Mouse (Mus musculus): ENCODE results near the gene Tmem131l.
"Not testable (repeated sequence)": the region's sequence is repeated elsewhere in the genome, so short reads cannot be mapped to it uniquely, and the experiment has no call there.

The Tmem131l gene

DNA sequence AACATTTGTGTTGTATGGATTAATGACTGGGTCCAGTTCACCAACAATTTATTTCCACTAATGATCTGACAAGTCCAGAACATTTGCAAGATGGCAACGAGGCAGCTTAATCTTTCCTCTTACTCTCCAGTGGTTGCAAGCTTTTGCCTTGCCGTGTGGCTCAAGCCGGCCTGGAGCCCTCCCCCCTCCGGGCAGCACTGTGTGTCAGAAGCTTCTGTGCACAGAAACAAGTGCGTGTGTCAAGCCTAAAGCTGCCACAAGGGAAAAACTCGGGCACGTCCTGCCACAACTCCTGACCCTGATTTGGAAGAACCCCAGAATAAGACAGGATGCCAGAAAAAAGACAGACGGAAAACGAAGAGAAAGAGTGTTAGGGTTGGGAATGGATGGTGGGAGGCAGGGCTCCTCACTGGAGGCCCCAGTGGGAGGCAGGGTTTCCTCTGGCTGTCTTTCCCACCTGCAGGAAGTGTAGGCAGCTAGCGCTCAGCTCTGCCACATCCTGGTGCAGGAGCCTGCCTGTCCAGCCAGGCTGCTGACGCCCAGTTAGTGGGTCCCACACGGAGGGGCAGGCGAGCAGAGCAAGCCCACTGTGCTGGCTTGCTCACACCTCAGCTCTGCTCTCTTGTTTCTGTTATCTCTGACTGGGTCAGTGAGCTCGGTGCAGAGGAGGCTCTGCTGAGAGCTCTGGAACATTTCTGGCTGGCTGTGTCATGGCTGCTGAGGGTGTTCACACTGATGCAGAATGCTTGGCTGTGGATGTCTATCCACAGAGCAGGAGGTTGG lies 135.6 kb downstream of the Tmem131l start:
- no peak for DNase-seq

DNA sequence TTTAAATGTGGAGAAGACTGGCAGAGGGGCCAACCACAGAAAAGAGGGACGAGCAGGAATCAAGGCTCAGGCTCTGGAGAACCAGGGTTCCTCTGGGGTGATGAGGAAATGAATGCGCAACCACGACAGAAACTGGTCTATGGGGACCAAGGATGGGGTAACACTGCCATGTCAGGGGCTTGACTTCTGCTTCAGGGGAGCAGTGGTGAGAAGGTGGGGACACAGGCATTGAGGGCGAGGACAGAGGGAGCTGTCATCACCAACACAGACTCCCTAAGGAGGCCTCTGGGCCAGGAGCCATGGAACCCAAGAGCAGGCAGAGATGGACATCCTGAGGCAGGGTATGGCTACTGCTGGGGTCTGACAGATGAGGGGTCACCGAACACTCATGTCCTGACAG lies 137.0 kb downstream of the Tmem131l start:
- DNase-seq, result no peak

DNA sequence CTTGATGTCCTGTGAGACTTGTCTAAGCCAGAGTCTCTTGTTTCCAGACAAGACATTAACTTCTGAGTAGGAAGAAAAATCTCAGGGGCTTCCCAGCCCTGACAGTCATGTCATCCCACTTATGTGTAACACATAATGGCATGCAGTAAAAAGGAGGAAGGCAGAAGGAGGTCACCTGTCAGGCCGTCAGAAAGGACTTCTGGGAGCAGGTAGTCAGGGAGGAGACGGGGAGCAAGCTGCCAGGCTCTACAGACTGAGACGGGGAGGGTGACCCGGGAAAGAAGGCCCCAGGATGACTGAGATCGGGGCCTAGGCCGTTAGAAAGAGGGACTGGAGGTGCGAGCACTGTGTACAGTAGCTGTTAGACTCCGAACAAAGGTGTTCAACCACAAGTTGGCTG lies 137.5 kb downstream of the Tmem131l start:
- no peak for DNase-seq

DNA sequence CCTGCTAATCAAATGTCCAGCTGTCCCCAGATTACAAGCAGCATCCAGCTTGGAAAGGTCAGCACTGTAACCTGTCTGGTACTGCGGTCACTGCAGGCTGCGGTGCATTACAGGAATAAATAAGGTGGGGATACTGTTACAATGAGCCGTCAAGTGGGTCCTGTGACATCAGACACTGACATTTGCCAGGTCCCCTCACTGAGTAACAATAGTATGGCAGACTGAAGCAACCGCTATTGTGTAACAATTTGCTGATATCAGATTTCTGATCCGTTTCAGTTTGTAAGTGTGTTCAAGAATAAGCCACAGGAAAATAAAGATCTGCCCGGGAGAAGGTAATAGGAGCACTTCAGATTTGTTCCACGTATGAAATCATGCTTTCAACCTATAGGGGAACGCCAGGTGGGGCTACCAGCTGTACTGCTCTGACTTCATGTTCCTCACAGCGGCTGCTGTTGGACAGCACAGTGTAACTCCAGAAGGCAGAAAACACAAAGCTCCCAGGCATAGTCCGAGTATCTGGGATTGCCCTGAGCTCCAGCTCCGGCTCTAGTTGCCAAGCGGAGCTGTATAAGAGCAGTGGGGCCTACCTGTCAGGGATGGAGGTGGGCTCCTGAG lies 139.1 kb downstream of the Tmem131l start:
- DNase-seq, result no peak

DNA sequence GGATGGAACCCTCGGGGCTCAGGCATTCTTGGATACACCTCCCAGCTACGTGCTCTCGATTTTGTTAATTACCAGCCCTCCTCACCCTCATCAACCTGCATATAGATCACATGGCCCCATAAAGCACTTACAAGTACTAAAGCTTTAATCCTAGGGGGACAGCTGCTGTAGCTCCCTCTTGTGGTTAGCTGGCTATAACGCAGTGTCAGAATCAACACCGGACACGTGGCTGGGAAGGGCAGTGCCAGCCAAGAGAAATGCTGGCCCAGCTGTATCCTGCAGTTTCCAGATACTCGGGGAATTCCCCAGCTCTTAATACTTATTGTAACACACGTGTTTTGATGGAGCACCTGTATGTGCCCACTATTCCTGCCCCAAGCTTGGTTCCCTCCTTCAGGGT lies 140.4 kb downstream of the Tmem131l start:
- no peak for DNase-seq

DNA sequence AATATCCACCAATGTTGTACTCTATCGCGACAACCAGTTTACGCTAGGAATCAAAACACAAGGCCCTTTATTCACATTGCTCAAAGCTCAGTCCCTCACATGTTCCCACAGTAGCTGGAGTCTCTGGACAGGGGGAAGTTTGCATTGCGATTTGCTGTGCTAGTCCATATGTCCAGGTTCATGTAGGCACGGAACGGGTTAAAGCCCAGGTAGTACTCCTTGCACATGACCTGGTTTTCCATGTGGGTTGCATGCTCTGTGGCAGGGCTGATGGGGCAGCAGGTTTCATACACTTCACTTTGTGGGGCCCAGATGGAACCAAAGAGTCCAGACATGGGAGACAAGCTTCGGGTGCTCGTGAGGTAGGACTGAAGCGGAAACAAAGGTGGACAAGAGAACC lies 141.7 kb downstream of the Tmem131l start:
- DNase-seq, result no peak

DNA sequence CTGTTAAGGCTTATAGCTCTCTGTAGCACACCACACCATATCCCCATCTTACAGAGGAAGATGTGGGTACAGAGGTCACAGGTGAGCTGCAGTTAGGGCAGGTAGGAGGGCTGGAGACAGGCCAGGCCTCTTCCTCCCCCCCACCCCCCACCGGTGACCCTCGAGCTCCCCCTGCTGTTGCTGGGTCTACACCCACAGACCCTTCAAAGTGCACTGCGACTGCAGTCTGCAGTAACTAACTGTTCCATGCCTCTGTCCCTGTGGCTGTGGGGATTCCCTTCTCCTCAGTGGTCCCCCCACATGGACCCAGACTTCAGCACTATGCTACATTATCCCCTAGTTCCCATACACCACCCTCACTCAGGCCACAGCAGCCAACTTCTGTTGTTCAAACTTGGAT lies 144.2 kb downstream of the Tmem131l start:
- DNase-seq, result no peak

DNA sequence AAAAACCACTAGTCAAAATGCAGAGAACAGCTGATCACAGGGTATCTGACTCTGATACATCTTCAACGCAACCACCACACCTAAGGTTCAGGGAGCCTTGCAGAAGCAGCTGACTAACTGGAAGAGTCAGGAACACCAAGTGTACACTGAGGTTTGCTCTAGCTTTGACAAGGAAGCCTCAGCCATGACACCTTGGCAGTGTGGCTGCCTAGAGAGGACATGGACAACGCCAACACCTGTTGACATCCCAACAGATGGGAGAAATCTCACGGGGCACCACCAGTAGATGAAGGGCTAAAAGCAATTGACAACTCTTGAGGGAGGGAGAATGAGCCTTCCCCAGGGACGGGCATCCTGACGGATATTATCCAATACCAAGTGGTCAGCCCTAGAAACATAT lies 144.9 kb downstream of the Tmem131l start:
- no peak for DNase-seq

DNA sequence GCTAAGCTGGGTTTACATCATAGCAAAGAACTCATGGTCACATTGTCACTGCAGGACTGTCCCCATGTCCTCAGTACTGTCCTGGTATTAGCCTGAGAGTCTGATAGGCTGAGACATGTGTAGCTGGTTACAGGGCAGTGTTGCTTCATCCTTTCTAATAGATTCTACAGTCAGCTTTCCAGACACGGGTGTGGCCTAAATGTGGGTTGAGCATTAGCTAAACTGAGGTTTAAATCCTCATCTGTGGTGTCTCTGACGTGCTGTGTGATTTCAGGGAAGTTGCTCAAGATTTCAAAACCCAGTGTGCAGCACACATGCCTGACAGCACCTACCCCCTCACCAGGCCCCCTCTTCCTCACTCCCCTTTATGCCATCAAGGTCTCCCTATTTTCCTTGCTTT lies 154.8 kb downstream of the Tmem131l start:
- no peak for DNase-seq

DNA sequence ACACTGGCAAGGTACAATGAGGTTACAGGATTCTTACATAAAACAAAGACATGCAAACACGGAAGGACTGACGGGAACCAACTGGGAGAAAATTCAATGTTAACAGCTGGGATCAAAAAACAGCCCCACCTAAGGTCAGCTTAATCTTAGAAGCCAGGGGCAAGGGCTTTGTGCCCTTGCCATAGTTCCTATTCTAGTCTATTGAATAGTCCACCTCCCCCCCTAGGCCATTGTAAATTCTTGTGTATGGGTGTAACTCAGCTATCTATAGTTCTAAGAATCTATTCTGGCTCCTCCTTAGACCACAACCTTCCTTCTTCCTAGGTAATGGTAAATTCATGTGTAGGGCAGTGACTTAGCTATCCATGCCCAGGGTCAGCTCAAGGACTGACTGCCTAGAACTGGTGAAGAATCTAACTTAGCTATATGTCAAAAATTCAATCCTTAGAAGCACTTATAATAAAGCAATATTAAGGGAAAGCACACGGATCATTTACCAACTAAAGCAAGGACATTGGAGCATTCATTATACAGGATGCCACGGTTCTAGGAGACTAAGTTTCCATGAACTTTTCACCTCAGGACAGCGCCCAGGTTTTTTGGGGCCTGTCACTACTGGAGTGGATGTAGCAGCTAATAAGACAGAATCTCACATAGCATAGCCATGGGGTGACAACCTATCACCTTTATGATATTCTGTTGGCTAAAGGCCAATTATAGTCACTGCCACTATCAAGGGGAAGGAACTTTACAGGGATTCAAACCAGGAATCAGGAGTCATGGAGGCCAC lies 160.5 kb downstream of the Tmem131l start:
- DNase-seq, result not testable (repeated sequence)

DNA sequence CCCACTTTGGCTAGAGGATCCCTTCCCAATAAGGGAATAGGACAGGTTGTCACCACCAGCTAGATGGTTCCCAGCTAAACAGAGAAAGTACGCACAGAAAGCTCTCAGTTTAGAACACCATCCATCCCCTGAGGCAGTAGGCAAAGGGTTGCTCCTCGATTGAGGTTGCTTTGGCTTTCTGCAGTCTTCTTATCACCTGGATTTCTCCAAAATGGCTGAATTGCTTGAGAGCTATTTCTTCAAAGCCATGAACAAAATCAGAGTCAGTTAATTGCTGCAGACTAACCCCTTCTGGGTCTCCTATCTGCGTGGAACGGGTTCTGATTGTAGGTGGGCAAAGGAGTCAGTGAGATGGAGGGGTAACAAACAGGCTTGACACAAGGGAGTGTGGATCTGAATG lies 161.2 kb downstream of the Tmem131l start:
- DNase-seq, result no peak

DNA sequence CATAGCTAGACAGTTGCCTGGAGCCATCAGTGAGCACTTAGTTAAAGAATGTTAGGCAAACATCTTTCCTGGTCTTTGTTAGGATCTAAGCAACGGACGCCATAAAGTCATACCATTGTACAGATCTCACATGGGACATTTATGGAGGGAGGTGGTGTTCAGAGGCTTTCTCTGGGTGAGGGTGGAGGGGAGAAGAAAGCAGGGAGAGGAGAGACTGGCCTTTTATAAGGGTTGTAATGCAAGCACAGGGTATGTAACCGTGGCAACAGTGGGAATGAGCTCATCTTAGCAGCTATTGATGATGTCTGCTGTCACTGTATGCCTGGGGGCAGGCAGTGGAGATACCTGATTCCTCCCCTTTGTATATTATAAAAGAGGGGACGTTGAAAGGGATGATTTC lies 163.7 kb downstream of the Tmem131l start:
- no peak for DNase-seq

DNA sequence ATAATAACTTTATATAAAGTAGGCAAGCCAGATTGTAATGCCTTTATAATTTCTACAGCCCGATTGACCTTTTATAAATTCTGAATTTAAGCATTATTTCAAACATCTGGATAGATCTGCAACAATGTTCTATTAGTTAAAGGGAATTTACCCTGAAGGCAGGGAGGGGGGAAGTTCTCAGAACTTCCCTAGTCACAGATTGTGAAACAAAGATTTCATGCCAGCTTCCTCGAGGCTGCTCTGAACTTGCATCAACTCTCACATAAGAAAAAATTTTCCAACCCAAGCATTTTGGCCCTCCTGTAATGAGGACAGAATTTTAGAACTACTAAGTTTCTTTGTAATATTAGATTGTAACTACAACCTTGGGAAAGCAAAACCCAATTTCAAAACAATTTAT lies 164.9 kb downstream of the Tmem131l start:
- not testable (repeated sequence) for DNase-seq

DNA sequence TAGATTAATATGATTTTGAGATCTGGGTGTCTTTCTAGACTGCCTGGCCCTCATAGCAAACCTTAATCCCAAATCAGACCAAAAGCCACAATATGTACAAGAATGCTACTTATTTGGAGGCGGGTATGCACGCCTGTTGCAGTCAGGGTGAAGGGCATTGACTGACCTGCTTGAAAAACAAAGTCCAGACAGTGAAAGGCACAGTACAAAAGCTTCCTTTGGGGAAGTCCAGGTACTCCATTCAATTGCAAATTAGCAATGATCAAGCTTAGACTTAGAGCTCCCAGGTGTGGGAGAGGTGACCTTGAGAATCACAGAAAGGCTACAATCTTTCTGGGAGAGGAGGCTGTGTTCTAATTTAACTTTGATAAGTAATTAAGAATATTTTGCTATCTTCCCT lies 167.1 kb downstream of the Tmem131l start:
- not testable (repeated sequence) for DNase-seq

DNA sequence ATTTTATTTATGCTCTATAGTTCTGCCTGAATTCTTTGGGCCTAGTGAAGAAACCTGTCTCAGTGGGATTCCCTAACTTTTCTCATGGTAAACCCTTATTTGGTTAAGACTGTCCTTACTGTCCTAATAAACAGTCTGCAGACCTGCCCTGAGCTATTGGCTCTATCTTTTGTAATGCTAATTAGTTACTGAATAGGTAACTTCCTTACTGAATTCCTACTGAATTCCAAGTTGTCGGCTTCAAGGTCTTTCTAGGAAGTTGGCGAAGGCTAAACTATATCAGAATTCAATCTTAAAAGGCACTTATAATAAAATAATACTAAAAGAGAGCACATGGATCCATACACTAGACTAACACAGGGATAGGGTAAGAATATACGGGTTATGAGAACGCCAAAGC lies 168.0 kb downstream of the Tmem131l start:
- not testable (repeated sequence) for DNase-seq

DNA sequence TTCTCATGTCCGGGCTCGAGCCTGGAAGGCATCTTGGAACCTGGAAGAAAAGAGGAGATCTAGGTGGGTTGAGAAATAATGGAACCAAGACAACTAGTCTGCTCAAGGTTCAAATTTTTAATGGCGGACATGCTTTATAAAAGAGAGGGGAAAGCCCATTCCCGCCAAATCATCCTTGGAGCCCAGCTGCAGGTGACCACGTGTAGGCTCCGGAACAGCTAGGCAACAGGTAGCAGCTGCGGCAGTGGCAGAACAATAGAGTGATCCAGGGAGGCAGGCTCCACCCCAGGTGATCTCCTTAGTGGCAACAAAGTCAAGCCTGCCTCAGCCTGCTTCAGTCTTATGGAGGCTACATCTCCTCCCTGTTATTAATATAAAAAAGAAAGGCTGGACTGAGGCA lies 168.4 kb downstream of the Tmem131l start:
- DNase-seq, result not testable (repeated sequence)

DNA sequence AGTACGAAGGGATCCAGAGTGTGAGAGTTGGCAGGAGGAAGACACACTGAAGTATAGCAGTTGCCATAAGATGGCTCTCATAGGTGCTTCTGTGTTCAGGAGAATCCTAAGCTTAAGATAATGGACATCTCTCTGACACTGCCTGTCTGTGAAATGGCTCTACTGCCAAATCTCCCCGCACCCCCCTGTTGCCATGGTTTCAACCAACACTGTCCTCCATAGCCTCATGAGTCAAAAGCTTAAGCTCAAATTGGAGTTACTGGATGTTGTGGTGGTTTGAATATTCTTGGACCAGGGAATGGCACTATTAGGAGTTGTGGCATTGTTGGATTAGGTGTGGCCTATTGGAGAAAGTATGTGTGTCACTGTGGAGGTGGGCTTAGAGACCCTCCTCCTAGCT lies 170.2 kb downstream of the Tmem131l start:
- no peak for DNase-seq

DNA sequence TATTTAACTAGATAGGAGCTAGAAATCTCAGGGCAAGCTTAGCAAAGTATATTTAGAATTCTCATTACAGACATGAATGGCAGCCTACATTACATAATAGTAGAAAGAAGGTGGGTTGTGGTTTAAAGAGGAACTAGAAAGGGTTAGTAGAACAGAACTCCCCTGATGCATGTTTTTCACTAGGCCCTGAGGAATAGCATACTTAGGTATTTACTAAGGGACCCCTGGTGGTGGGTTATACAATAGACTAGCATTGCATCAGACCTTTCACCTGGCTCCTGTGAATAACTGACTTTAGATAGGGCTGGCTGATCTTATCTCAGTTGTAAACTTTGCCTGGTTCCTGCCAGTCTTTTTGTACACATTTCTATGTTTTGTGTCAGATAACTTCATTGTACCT lies 172.9 kb downstream of the Tmem131l start:
- DNase-seq, result not testable (repeated sequence)

DNA sequence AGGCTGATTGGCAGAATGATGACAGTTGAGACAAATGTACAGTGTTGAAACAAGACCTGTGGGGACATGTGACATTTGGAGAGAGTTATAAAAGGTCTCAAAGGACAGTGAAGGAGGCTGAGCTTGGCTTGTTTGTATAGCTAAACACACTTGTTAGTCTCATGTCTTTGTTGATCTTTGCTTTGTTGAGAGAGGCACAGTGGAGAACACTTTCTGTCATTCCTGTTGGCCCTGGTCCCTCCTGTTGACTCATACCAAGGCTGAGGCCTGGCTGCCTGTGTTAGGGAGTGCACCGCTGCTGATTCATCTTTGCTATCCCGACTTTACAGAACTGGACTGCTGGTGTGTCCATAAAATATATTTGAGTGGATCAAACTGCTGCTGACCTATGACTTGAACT lies 174.8 kb downstream of the Tmem131l start:
- DNase-seq, result no peak

DNA sequence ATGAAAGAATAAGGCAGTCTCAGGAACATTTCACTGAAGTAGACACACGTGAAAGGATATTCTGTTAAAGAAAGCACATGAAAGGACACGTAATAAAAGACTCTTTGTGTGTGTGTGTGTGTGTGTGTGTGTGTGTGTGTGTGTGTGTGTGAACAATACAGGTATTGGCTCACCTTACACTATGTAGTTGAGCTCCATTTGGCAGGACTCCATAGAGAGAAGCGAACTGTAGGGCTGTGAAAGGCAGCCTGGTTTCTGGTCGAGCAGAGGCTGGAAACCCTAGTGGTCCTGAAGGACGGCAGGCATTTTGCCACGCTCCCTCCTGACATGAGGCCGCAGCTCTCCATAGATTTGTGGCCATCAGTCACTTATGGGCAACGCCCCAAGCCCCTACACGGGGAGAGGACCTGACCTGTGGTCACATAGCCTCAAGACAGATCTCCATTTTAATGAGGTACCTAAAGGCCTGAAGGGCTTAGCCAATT lies 175.9 kb downstream of the Tmem131l start:
- no peak for DNase-seq

DNA sequence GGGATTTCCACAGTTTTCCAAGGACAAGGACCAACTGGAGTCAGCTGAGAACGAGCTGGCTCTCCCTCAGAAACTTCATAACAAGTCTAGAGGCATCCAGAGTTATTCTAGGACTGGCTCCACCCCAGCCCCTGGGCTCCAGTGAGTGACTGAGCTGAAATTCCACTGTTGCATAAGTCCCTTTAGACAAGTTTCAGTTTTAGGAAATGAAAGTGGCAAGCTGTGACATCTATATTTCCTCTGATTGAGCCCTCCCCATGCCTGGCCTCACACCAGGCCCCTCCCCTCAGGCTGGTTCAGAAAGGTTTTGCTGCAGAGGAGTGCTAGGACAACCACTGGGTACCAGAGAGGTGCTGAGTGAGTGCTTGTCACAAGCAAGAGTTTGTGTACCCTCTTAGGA lies 177.0 kb downstream of the Tmem131l start:
- peak; percentile 15 to 19 for DNase-seq

DNA sequence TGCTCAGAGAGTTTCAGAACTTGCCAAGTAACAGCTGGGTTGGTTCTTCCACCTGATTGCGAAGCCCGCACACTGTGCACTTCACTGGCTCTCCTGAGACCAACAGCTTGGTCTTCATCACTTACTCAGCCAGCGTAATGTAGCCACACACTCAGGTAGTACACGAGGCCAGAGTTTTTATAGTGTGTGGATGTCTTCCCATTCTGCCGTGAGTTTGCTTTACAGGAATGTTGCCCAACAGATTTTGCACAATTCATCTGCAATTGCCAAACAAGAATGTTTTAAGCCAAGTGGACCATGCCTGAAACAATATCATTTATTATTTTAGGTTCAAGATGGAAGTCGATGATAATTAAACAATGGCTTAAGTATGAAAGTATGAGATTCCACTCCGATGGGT lies 180.4 kb downstream of the Tmem131l start:
- DNase-seq, result no peak

DNA sequence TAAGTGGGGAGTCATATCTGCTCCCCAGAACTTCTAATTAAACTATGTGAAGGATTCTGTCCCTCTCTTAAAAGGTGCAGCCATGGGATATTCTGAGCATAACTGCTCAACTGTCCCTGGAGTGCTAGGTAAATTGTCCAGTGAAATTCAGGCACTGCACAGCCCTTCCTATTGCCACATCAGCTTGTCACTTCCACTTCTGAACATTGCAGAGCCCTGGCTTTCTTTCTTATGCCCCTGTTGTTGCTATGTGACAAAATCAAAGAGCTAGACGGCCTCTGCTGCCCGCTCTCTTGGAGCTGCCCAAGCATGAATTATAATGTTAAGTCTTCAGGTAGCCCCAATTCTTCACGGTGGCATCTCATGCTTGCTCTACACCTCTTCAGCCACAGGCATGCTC lies 180.9 kb downstream of the Tmem131l start:
- DNase-seq, result no peak

DNA sequence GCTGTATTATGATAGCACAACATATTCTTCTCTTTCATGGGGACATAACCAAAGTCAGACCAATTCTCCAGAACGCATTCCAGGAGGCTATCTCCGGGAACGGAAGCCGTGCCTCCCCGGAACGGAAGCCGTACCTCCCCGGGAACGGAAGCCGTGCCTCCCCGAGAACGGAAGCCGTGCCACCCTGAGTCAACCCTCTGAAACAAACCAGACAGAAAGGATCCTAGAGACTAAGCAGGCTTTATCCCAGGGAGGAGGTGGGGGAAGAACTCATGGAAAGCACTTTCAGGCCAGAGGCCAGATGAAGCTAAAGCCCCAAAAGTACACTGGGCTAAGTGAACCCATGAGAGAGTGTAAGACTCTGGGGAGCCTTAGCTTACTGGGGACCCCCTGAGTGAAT lies 182.4 kb downstream of the Tmem131l start:
- DNase-seq, result no peak

Data from thymus, postnatal 36 days (tissue).